1 mouse cellular context compared by ENCODE assay signal in genomic region chr9:21008007-21008406, GRCm38 (mm10).
TF ChIP-seq lines count a peak whose summit lies in the region.

No protein-coding gene starts in this region.

TF ChIP-seq in CH12.LX, 34 proteins besides CTCF, POLR2A, EP300 and RAD21:
- TF ChIP-seq KAT2A (IDR thresholded peaks at IDR 0.05; ENCODE audit: insufficient replicate concordance, low read length) (no peak), SMC3 (IDR thresholded peaks at IDR 0.05; ENCODE audit: low read depth, low read length) (peak; percentile 36; the same call in 1 of the 2 replicates), USF1 (IDR thresholded peaks at IDR 0.05; ENCODE audit: low read depth, low read length) (no peak), IRF4 (IDR thresholded peaks at IDR 0.05; ENCODE audit: low read depth, low read length) (no peak)
